Mouse (Mus musculus): Measurements from ENCODE around the gene Esyt1. TPM values are rescaled to one million over a fixed set of nuclear protein-coding genes. Genes with fewer than 3 reads are reported as not detected.
"Not testable (repeated sequence)": the region's sequence is repeated elsewhere in the genome, so short reads cannot be mapped to it uniquely, and the experiment has no call there.

Gene Esyt1
- polyA plus RNA-seq (2014; fragmentation: Nextera tagmentation; extraction: Ambion mirVana), result 15.2 and 18.1 TPM in 2 replicates

GRCm38 (mm10) chr10:128525671-128526308 is at the start of gene Esyt1:
Gene Esyt1 (minus strand): TSS chr10:128525871.
- Histone ChIP-seq H3K4me2 (ENCODE audit: low read depth, low read length, severe bottlenecking) (peak within 1 kb of the TSS; percentile 99), H3K9me3 (ENCODE audit: control insufficient read depth, low read length) (no peaks in the 10 kb centered on the region), H3K27me3 (ENCODE audit: control insufficient read depth, insufficient read depth, low read length) (peaks cover 22% of the 10 kb centered on the region), H3K36me3 (ENCODE audit: control insufficient read depth, insufficient read depth, low read length) (no peaks in the 10 kb centered on the region), H3K27ac (ENCODE audit: low read depth, low read length) (peak within 1 kb of the TSS; percentile 41; the same call in 1 of the 2 replicates), H3K4me1 (replicated peaks; ENCODE audit: control insufficient read depth, insufficient read depth, low read length) (peaks cover 4% of the 10 kb centered on the region; the same call in 1 of the 2 replicates), H3K9ac (ENCODE audit: low read length) (peak within 1 kb of the TSS; percentile 65), H3K4me3 (ENCODE audit: low read depth, low read length) (peak within 1 kb of the TSS; percentile 64)
- peak; percentile 96 for ATAC-seq (replicated peaks; ENCODE audit: low FRiP score)
- DNase-seq (ENCODE audit: low spot score), result peak; percentile 93
- WGBS, result under 1% methylated on average over 37 of the region's 37 CpGs

- DNase-seq (ENCODE audit: low spot score) (no peak), ATAC-seq (replicated peaks; ENCODE audit: low FRiP score) (no peak)
- H3K9ac ChIP-seq (ENCODE audit: low read length), result no peak overlapping the region
- H3K4me1 ChIP-seq (replicated peaks; ENCODE audit: control insufficient read depth, insufficient read depth, low read length), result no peaks in the 10 kb centered on the region
- no peak overlapping the region for H3K4me3 ChIP-seq (ENCODE audit: low read depth, low read length)
- H3K27me3 ChIP-seq (ENCODE audit: control insufficient read depth, insufficient read depth, low read length), result no peaks in the 10 kb centered on the region
- WGBS, result 87% methylated on average over 2 of the region's 2 CpGs
- no peak overlapping the region for H3K27ac ChIP-seq (ENCODE audit: low read depth, low read length)
- no peaks in the 10 kb centered on the region for H3K36me3 ChIP-seq (ENCODE audit: control insufficient read depth, insufficient read depth, low read length)
- no peaks in the 10 kb centered on the region for H3K9me3 ChIP-seq (ENCODE audit: control insufficient read depth, low read length)
- H3K4me2 ChIP-seq (ENCODE audit: low read depth, low read length, severe bottlenecking), result no peak overlapping the region
These were observed 49.4 kb upstream of the Esyt1 start for GRCm38 (mm10) chr10:128575063-128575462.

GRCm38 (mm10) chr10:128565788-128566531 is 40.3 kb upstream of the Esyt1 start, which contains the start of gene Pa2g4:
Gene Pa2g4 (minus strand): TSS chr10:128565987.
- DNase-seq (ENCODE audit: low spot score) (peak; percentile 99), ATAC-seq (replicated peaks; ENCODE audit: low FRiP score) (peak; percentile 98)
- Histone ChIP-seq H3K27me3 (ENCODE audit: control insufficient read depth, insufficient read depth, low read length) (no peaks in the 10 kb centered on the region), H3K9ac (ENCODE audit: low read length) (peak within 1 kb of the TSS; percentile 86), H3K4me3 (ENCODE audit: low read depth, low read length) (peak within 1 kb of the TSS; percentile 68), H3K27ac (ENCODE audit: low read depth, low read length) (peak within 1 kb of the TSS; percentile 81), H3K9me3 (ENCODE audit: control insufficient read depth, low read length) (no peaks in the 10 kb centered on the region), H3K36me3 (ENCODE audit: control insufficient read depth, insufficient read depth, low read length) (peaks cover 4% of the 10 kb centered on the region; the same call in 1 of the 2 replicates), H3K4me2 (ENCODE audit: low read depth, low read length, severe bottlenecking) (peak within 1 kb of the TSS; percentile 97), H3K4me1 (replicated peaks; ENCODE audit: control insufficient read depth, insufficient read depth, low read length) (peaks cover 5% of the 10 kb centered on the region; the same call in 1 of the 2 replicates)
- whole genome bisulfite sequencing, result under 1% methylated on average over 58 of the region's 58 CpGs

- Histone ChIP-seq H3K4me3 (ENCODE audit: low read depth, low read length) (peak overlapping the region; percentile 68), H3K4me2 (ENCODE audit: low read depth, low read length, severe bottlenecking) (peak overlapping the region; percentile 97), H3K9me3 (ENCODE audit: control insufficient read depth, low read length) (no peaks in the 10 kb centered on the region), H3K4me1 (replicated peaks; ENCODE audit: control insufficient read depth, insufficient read depth, low read length) (peaks cover 5% of the 10 kb centered on the region; the same call in 1 of the 2 replicates), H3K27ac (ENCODE audit: low read depth, low read length) (0 out of 2 replicates have a peak overlapping the region, but pooled peaks have one; percentile 2), H3K27me3 (ENCODE audit: control insufficient read depth, insufficient read depth, low read length) (no peaks in the 10 kb centered on the region), H3K36me3 (ENCODE audit: control insufficient read depth, insufficient read depth, low read length) (peaks cover 11% of the 10 kb centered on the region; the same call in 1 of the 2 replicates), H3K9ac (ENCODE audit: low read length) (peak overlapping the region; percentile 86)
- WGBS, result under 1% methylated on average over 46 of the region's 46 CpGs
- ATAC-seq (replicated peaks; ENCODE audit: low FRiP score), result peak; percentile 49
- DNase-seq (ENCODE audit: low spot score), result no peak
These were observed 39.6 kb upstream of the Esyt1 start for GRCm38 (mm10) chr10:128565206-128565787.

- Histone ChIP-seq H3K4me1 (replicated peaks; ENCODE audit: control insufficient read depth, insufficient read depth, low read length) (peaks cover 5% of the 10 kb centered on the region; the same call in 1 of the 2 replicates), H3K4me3 (ENCODE audit: low read depth, low read length) (no peak overlapping the region), H3K9ac (ENCODE audit: low read length) (0 out of 2 replicates have a peak overlapping the region, but pooled peaks have one; percentile 21), H3K9me3 (ENCODE audit: control insufficient read depth, low read length) (no peaks in the 10 kb centered on the region), H3K36me3 (ENCODE audit: control insufficient read depth, insufficient read depth, low read length) (peaks cover 21% of the 10 kb centered on the region; the same call in 1 of the 2 replicates), H3K27ac (ENCODE audit: low read depth, low read length) (no peak overlapping the region), H3K4me2 (ENCODE audit: low read depth, low read length, severe bottlenecking) (peak overlapping the region; percentile 25; the same call in 1 of the 2 replicates), H3K27me3 (ENCODE audit: control insufficient read depth, insufficient read depth, low read length) (no peaks in the 10 kb centered on the region)
- DNase-seq (ENCODE audit: low spot score), result no peak
- 92% methylated on average over 6 of the region's 6 CpGs for WGBS
- no peak for ATAC-seq (replicated peaks; ENCODE audit: low FRiP score)
These were observed 37.9 kb upstream of the Esyt1 start for GRCm38 (mm10) chr10:128563544-128563943.

GRCm38 (mm10) chr10:128556963-128557362 is 31.3 kb upstream of the Esyt1 start:
- H3K4me3 ChIP-seq (ENCODE audit: low read depth, low read length), result no peak overlapping the region
- H3K36me3 ChIP-seq (ENCODE audit: control insufficient read depth, insufficient read depth, low read length), result peaks cover 18% of the 10 kb centered on the region; the same call in 1 of the 2 replicates
- ATAC-seq (replicated peaks; ENCODE audit: low FRiP score) (no peak), DNase-seq (ENCODE audit: low spot score) (no peak)
- H3K9ac ChIP-seq (ENCODE audit: low read length), result no peak overlapping the region
- no peak overlapping the region for H3K4me2 ChIP-seq (ENCODE audit: low read depth, low read length, severe bottlenecking)
- no peaks in the 10 kb centered on the region for H3K27me3 ChIP-seq (ENCODE audit: control insufficient read depth, insufficient read depth, low read length)
- no peaks in the 10 kb centered on the region for H3K4me1 ChIP-seq (replicated peaks; ENCODE audit: control insufficient read depth, insufficient read depth, low read length)
- WGBS, result 82% methylated on average over 6 of the region's 6 CpGs
- H3K27ac ChIP-seq (ENCODE audit: low read depth, low read length), result no peak overlapping the region
- no peaks in the 10 kb centered on the region for H3K9me3 ChIP-seq (ENCODE audit: control insufficient read depth, low read length)

- Histone ChIP-seq H3K4me2 (ENCODE audit: low read depth, low read length, severe bottlenecking) (no peak overlapping the region), H3K27me3 (ENCODE audit: control insufficient read depth, insufficient read depth, low read length) (no peaks in the 10 kb centered on the region), H3K4me1 (replicated peaks; ENCODE audit: control insufficient read depth, insufficient read depth, low read length) (no peaks in the 10 kb centered on the region), H3K9me3 (ENCODE audit: control insufficient read depth, low read length) (no peaks in the 10 kb centered on the region), H3K9ac (ENCODE audit: low read length) (no peak overlapping the region), H3K27ac (ENCODE audit: low read depth, low read length) (no peak overlapping the region), H3K36me3 (ENCODE audit: control insufficient read depth, insufficient read depth, low read length) (peaks cover 17% of the 10 kb centered on the region; the same call in 1 of the 2 replicates), H3K4me3 (ENCODE audit: low read depth, low read length) (no peak overlapping the region)
- ATAC-seq (replicated peaks; ENCODE audit: low FRiP score), result no peak
- DNase-seq (ENCODE audit: low spot score), result no peak
These were observed 30.6 kb upstream of the Esyt1 start for GRCm38 (mm10) chr10:128556286-128556685.

- WGBS, result 97% methylated on average over 1 of the region's 1 CpGs
- H3K36me3 ChIP-seq (ENCODE audit: control insufficient read depth, insufficient read depth, low read length), result peaks cover 12% of the 10 kb centered on the region; the same call in 1 of the 2 replicates
- not testable (repeated sequence) for ATAC-seq (replicated peaks; ENCODE audit: low FRiP score); H3K9ac ChIP-seq (ENCODE audit: low read length); H3K27me3 ChIP-seq (ENCODE audit: control insufficient read depth, insufficient read depth, low read length); DNase-seq (ENCODE audit: low spot score); H3K4me2 ChIP-seq (ENCODE audit: low read depth, low read length, severe bottlenecking); H3K4me3 ChIP-seq (ENCODE audit: low read depth, low read length); H3K9me3 ChIP-seq (ENCODE audit: control insufficient read depth, low read length); H3K4me1 ChIP-seq (replicated peaks; ENCODE audit: control insufficient read depth, insufficient read depth, low read length); H3K27ac ChIP-seq (ENCODE audit: low read depth, low read length)
These were observed 29.9 kb upstream of the Esyt1 start for GRCm38 (mm10) chr10:128555567-128555966.

Data from forebrain, embryonic 11.5 days (tissue).